Mouse (Mus musculus) forebrain, embryonic 16.5 days (tissue): ENCODE results near the gene Dennd2d. TPM values are rescaled to one million over a fixed set of nuclear protein-coding genes. Genes with fewer than 3 reads are reported as not detected.

Experiments used
- ATAC-seq: fragments of 200-750 bp; cut with Nextera tagmentation; 2 replicates; pipeline ENCODE4 v1.8.0; 2017; ENCODE audit warnings: mild to moderate bottlenecking, moderate library complexity
- H3K27ac ChIP-seq: fragments of 300-500 bp; sonication (generic); 2 replicates; pipeline ENCODE4 v1.5.1; 2014; ENCODE audit warnings: low read length, control low read depth
- H3K27me3 ChIP-seq: fragments of 300-500 bp; sonication (generic); replicated peaks from 2 replicates; pipeline ENCODE4 v1.6.1; 2014; ENCODE audit warnings: low read length; ENCODE audit not compliant: control insufficient read depth, insufficient read depth
- H3K36me3 ChIP-seq: fragments of 300-500 bp; sonication (generic); 2 replicates; pipeline ENCODE4 v1.6.1; 2014; ENCODE audit not compliant: control insufficient read depth, insufficient read depth
- H3K4me1 ChIP-seq: fragments of 300-500 bp; sonication (generic); replicated peaks from 2 replicates; pipeline ENCODE4 v1.6.1; 2014; ENCODE audit warnings: low read length; ENCODE audit not compliant: control insufficient read depth, insufficient read depth
- H3K4me2 ChIP-seq: fragments of 300-500 bp; sonication (generic); 2 replicates; pipeline ENCODE4 v1.6.1; 2014; ENCODE audit warnings: mild to moderate bottlenecking, low read length, control low read depth
- H3K4me3 ChIP-seq: fragments of 300-500 bp; sonication (generic); replicated peaks from 2 replicates; pipeline ENCODE4 v1.5.1; 2014; ENCODE audit warnings: mild to moderate bottlenecking, low read length, control low read depth
- H3K9ac ChIP-seq: fragments of 300-500 bp; sonication (generic); replicated peaks from 2 replicates; pipeline ENCODE4 v1.6.1; 2014; ENCODE audit warnings: low read depth, low read length, control low read depth
- H3K9me3 ChIP-seq: fragments of 300-500 bp; sonication (generic); 2 replicates; pipeline ENCODE4 v1.6.1; 2016; ENCODE audit warnings: low read length; ENCODE audit not compliant: control insufficient read depth
- WGBS: fragments of 180-500 bp; shearing (Covaris S2); extraction: QIAGEN DNeasy Blood & Tissue Kit; methylation state at CpG from one replicate; pipeline ENCODE4 v1.1.7; 2014; 5-methylcytosine and 5-hydroxymethylcytosine counted together
- polyA plus RNA-seq: library from polyadenylated mRNA; unstranded; fragments of >200 nt; fragmentation: Nextera tagmentation; extraction: Ambion mirVana; gene quantifications from 2 replicates; pipeline ENCODE4 v1.2.1, GENCODE M21; 2015

The Dennd2d gene
- polyA plus RNA-seq, 1 experiment from 2014 or later: 0.43 TPM

DNA sequence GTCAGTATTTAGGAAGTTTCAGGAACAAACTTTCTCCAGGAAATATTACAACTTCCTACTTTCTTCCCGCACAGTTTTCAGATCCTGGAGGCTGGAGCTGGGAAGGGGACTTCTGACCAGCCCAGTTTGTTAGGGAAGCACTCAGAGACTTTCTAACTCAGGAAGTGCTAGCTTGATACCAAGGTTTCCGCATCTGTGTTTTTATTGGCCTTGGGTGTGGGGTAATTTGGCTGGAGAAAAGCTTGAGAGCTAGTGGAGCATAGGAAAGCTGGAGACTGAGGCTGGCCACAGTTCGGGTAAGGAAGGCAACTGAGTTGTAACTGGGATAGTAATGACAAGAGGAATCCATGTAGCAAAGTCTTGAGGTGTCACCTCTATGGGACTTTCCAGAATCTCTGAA is 11.7 kb downstream of the Dennd2d start:
- WGBS: 91% methylated on average over 3 of the region's 3 CpGs
- H3K36me3 ChIP-seq: no peaks in the 10 kb centered on the region
- no peak overlapping the region for H3K27ac ChIP-seq
- no peak overlapping the region for H3K9ac ChIP-seq
- no peak for ATAC-seq
- no peaks in the 10 kb centered on the region for H3K4me1 ChIP-seq
- no peaks in the 10 kb centered on the region for H3K27me3 ChIP-seq
- no peak overlapping the region for H3K4me3 ChIP-seq
- H3K9me3 ChIP-seq: no peaks in the 10 kb centered on the region
- H3K4me2 ChIP-seq: no peak overlapping the region

DNA sequence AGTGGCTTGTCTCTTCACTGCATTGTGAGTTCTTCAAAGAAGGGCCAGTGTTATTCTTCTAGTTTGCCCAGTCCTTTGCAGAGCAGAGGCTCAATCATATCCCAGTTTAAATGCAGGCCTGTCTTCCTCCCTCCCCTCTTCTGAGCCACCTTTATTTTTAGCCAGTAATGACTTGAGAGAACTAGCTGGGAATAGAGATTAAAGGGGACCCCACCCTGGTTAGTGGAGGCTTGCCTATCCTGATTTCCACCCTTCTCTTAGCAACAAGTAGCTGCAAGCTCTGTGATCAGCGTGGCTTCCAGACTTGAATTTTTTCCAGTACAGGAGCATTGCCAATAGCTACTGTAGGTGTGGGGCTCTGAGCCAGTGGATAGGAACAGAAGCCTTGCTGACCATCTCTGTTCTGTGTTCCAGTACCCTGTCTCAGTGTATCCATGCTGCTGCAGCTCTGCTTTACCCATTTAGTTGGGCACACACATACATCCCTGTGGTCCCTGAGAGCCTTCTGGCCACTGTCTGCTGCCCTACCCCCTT is 12.3 kb downstream of the Dennd2d start:
- WGBS: 82% methylated on average over 1 of the region's 1 CpGs
- no peaks in the 10 kb centered on the region for H3K27me3 ChIP-seq

DNA sequence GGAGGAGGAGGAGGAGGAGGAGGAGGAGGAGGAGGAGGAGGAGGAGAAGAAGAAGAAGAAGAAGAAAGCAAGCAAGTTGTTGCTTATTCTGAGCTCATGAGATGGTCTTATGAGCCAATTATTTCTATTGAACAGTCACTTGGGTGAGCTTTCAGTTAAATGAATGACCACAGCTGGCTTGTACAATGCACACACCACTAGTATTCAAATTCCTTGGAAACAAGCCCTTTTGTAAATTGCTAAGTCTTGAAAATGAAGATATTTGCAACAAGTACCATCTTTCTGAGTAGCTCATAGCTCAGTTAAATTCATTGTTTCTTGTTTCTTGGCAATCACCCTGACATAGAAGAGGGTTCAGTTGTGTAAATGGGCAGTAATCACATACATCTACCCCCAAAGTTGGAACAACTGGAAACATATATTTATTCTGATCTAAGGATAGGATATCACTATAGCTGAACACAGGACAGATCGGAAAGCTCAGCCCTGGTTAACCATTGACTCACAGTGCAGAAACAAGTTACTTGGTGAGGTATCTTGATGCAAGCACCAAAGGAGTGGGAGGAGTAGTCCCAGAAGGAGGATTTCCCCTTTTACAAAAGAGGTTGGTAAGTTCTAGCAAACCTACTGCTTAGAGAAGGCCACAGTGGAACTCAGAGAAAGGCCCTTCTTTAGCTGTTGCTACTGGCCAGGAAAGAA is 13.3 kb downstream of the Dennd2d start:
- Histone ChIP-seq H3K4me3 (no peak overlapping the region), H3K4me1 (no peaks in the 10 kb centered on the region), H3K27ac (no peak overlapping the region), H3K9ac (no peak overlapping the region), H3K36me3 (no peaks in the 10 kb centered on the region), H3K9me3 (no peaks in the 10 kb centered on the region), H3K4me2 (no peak overlapping the region), H3K27me3 (no peaks in the 10 kb centered on the region)
- no peak for ATAC-seq
- WGBS: 94% methylated on average over 1 of the region's 1 CpGs

More for the DNA sequence above, 12.3 kb downstream of the Dennd2d start:
- ATAC-seq: no peak
- Histone ChIP-seq H3K4me2 (no peak overlapping the region), H3K4me3 (no peak overlapping the region), H3K9me3 (no peaks in the 10 kb centered on the region), H3K4me1 (no peaks in the 10 kb centered on the region), H3K9ac (no peak overlapping the region), H3K27ac (no peak overlapping the region), H3K36me3 (no peaks in the 10 kb centered on the region)

DNA sequence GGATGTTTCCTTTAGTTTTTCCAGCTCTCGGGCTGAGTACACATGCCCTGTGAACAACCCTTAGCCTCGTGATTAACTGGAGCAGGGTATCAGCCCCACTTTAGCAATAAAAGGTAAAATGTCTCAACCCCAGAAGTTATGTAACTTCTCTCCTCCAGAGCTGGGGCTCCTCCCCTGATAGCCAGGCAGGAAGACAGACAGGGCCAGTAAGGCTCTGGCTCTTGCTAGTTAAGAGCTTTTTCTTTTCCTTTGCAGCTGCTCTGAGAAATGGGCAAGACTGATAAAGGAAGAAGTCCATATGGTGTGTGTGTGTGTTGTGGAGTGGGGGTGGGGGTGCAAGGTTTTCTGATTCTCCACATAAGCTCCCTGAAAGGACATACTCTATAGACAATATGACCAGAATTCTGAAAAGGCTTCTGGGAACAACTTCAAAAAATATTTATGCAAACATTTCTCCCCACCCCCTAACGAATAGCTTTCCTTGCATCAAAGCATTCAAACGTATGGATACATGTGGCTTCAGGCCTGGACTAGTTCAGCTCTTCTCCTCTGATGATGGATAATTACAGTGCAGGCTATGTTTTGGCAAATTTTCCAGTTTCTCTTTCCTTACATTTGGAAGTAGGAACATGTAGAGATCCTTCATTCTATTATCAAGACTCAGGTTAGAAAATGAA is 14.0 kb downstream of the Dennd2d start:
- H3K4me1 ChIP-seq: no peaks in the 10 kb centered on the region
- no peaks in the 10 kb centered on the region for H3K27me3 ChIP-seq
- H3K9me3 ChIP-seq: no peaks in the 10 kb centered on the region
- no peak overlapping the region for H3K4me2 ChIP-seq
- 0 out of 2 replicates have a peak, but pooled peaks cover 4% of the 10 kb centered on the region for H3K36me3 ChIP-seq
- no peak for ATAC-seq
- no peak overlapping the region for H3K4me3 ChIP-seq
- no peak overlapping the region for H3K9ac ChIP-seq
- WGBS: 63% methylated on average over 4 of the region's 4 CpGs
- no peak overlapping the region for H3K27ac ChIP-seq

DNA sequence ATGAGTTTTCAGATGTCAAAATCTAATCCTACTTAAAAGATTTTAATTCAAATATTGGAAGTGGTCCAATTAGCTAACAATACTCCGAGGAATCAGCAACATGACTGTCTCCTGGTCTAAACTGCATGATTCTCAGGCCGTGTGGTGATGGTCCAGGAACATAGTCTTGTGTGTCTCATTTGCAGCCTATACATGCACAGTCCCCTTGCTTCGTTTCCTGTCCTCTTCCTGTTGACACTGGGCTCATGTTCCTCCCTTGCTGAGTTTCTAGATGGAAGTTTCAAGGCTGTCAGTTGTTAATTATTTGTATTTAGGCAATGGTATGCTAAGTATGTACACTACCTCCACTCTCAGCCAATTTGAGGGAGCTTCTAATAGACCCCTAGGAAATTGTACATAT is 14.8 kb downstream of the Dennd2d start:
- no peak for ATAC-seq
- Histone ChIP-seq H3K9ac (no peak overlapping the region), H3K36me3 (0 out of 2 replicates have a peak, but pooled peaks cover 4% of the 10 kb centered on the region), H3K4me1 (no peaks in the 10 kb centered on the region), H3K4me3 (no peak overlapping the region), H3K27ac (no peak overlapping the region), H3K9me3 (no peaks in the 10 kb centered on the region), H3K4me2 (no peak overlapping the region), H3K27me3 (no peaks in the 10 kb centered on the region)
- WGBS: 83% methylated on average over 3 of the region's 3 CpGs

DNA sequence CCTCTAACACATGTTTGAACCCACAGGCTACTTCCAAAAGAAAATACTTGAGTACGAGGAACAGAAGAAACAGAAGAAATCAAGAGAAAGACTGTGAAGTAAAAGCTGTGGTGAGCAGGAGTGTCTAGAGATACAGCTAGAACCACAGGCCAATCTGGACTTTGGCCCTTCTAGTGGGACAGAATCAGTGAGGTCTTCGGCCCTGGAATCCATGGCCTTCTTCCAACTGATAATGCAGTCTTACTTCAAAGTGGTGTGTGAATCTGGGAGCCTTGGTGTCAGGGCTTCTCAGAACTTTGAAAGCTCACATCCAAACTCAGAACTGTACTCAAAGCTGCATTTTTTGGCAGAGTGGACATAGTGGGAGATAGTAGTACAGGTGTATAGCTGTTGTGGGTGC is 18.3 kb downstream of the Dennd2d start:
- H3K27me3 ChIP-seq: no peaks in the 10 kb centered on the region
- no peaks in the 10 kb centered on the region for H3K9me3 ChIP-seq
- no peak overlapping the region for H3K4me2 ChIP-seq
- 97% methylated on average over 2 of the region's 2 CpGs for WGBS
- no peak for ATAC-seq
- no peaks in the 10 kb centered on the region for H3K4me1 ChIP-seq
- no peak overlapping the region for H3K9ac ChIP-seq
- H3K36me3 ChIP-seq: peaks cover 14% of the 10 kb centered on the region
- no peak overlapping the region for H3K4me3 ChIP-seq
- no peak overlapping the region for H3K27ac ChIP-seq

DNA sequence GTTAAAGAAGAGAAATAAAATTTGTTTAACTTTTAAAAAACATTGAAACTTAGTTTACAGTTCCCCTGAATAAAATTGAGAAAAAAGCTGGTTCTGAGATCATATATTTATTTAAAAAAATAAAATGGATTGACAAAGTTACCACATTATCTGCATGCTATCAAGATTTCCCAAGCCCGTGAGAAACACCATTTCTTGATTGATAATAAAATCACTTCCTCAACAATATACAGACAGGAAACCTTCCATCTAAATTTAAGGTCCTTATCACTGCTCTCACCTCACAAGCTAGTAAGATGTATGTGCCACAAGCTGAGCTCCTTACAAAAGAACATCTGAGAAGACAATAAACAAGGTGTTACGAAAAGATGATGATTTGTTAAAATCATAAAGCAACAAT is 20.7 kb downstream of the Dennd2d start:
- Histone ChIP-seq H3K9ac (no peak overlapping the region), H3K27ac (no peak overlapping the region), H3K4me2 (no peak overlapping the region), H3K9me3 (no peaks in the 10 kb centered on the region), H3K4me1 (no peaks in the 10 kb centered on the region), H3K36me3 (peaks cover 14% of the 10 kb centered on the region), H3K4me3 (no peak overlapping the region), H3K27me3 (no peaks in the 10 kb centered on the region)
- WGBS: 97% methylated on average over 2 of the region's 2 CpGs
- ATAC-seq: no peak

DNA sequence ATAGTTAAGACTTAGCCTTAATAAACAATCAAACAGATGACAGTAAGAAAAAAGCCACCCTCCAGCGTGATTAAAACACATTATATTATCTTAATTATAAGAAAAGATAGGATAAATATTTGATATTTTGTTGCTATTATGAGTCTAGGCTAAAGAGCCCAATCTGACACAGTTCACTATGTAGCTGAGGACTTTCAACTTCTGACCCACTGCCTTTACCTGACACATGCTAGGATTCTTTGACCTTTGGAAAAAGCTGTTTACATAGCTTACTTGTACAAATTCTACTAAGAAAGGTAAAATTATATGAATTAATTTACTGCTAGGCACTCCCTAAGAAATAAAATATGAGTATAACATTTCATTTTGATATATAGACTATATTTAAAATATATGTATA is 28.5 kb downstream of the Dennd2d start:
- no peaks in the 10 kb centered on the region for H3K4me1 ChIP-seq
- no peaks in the 10 kb centered on the region for H3K36me3 ChIP-seq
- H3K27me3 ChIP-seq: no peaks in the 10 kb centered on the region
- H3K4me3 ChIP-seq: no peak overlapping the region
- H3K27ac ChIP-seq: no peak overlapping the region
- ATAC-seq: no peak
- no peaks in the 10 kb centered on the region for H3K9me3 ChIP-seq
- WGBS: 84% methylated on average over 1 of the region's 1 CpGs
- no peak overlapping the region for H3K4me2 ChIP-seq
- H3K9ac ChIP-seq: no peak overlapping the region

DNA sequence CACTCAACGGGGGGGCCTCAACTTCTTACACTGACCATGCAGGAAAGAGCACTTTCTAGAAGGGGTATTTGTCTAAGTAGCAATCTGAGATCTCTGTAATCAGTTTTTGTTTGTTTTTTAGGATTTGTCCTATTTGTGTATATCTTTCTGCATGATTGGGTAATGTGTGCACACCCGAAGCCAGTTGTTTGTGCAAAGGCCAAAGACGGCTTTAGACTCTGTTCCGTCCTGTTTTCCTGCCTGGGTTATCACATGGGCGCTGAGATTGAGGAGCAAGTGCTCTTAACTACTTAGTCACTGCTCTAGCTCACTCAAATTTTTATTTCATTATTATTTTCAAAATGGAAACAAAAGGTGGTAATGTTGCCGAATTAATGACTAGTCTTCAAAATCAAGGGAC is 32.8 kb downstream of the Dennd2d start:
- no peaks in the 10 kb centered on the region for H3K4me1 ChIP-seq
- no peak overlapping the region for H3K4me3 ChIP-seq
- no peaks in the 10 kb centered on the region for H3K27me3 ChIP-seq
- H3K9ac ChIP-seq: no peak overlapping the region
- H3K36me3 ChIP-seq: no peaks in the 10 kb centered on the region
- H3K9me3 ChIP-seq: no peaks in the 10 kb centered on the region
- ATAC-seq: no peak
- WGBS: 90% methylated on average over 6 of the region's 6 CpGs
- no peak overlapping the region for H3K4me2 ChIP-seq
- no peak overlapping the region for H3K27ac ChIP-seq
